Mouse (Mus musculus): ENCODE data around the gene Tnni3.

The Tnni3 gene

DNA sequence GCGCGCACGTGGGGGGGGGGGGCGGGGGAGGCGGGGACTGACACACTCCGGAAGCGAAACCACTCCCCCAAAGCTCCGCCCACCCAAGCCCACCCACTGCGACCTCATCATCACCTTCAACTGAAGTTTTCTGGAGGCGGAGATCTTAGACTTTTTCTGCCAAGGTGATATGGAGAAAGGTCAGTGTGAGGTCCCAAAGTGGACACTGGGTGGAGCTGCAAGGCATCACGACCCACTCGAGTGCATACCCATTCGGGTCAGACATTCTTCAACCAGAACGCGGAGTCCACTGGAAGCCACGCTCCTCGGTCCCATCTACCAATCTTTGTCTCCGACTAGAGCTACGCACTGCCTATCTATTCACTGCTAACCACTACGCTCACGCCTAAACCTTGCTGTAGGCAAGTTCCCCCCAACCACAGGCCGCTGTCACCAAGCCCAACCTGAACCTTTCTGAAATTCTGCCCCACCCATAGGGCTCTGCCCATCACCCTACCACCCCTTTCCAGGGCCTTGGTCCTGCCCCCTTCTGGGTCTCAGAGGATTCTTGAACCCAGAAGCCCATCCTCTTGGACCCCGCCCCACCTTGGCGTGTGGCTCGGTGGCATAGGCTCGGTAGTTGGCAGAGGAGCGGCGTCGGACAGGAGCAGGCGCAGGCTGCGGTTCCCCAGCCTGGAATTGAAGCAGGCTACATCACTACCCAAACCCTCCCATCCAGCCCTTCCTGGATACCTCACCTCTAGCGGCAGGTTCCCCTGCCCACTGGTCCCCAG lies 2.6 kb downstream of the Tnni3 start:
- DNase-seq (ENCODE audit: low read depth): no peak

DNA sequence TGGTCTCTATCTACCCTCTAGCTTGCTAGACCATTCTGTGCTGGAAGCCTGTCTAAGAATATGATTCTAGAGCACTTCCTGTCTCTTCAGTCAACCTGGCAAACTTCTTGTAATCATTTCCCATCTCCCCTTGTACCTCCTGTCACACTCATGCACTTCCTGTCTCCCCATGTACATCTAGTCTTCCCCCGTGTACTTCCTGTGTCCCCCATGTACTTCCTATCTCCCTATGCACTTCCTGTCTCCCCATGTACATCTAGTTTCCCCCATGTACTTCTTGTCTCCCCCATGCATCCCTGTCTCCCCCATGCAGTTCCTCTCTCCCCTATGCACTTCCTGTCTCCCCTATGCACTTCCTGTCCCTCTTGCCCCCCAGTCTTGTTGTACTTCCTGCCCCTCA lies 5.5 kb downstream of the Tnni3 start:
- DNase-seq (ENCODE audit: low read depth): no peak

DNA sequence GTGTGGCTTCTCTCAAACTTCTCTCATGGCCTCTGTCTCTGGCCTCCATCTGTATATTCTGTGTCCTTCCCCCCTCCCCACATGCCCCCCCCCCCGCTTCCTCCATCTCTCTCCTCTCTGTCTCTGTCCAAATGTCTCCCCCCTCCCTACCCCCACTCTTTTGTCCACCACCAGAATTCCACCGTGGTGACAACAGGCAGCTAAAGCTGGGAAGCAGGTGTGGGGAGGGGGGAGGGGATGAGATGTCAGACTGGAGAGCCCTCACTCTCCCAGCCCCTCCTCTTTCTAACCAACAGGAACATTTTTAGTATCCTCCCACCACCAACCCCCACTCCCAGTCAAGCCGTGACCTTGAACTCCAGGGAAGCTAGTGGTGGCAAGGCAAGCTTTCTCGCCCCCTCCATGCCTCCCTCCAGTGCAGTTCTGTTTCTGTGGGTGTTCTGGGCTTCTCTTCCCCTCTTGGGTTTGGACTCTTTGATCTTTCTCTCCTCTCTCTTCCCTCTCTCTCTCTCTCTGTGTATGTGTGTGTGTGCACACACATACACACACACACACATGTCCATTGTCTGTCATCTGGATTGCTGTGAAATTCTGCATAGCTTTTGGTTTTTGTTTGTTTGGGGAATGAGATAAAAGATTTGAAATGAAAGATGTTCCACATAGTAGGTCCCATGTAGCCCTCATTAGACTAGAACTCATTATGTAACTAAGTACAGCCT lies 7.5 kb downstream of the Tnni3 start, which contains the start of gene Tnnt1:
Gene Tnnt1 (minus strand): TSS at position 51 of the 719 bp plus-strand sequence.
- no peak for DNase-seq (ENCODE audit: low read depth)

DNA sequence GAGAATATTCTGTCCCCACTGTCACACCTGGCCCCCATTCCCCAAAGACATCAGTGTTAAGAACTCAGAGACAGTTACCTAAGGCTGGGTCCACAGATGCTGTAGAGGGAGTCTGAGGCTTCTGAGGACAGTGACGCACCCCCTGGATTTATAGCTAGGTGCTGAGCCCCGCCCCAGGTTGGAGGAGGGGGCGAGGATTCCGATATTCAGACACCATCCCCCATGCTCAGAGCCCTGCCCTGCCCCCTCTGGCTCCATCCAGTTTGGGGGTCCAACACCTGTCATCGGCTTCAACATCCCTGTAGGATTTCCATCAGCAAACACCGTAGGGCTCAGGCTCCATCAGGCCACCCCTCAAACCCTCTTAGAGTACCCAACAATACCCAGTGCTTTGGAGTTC lies 8.2 kb downstream of the Tnni3 start:
- no peak for DNase-seq (ENCODE audit: low read depth)

DNA sequence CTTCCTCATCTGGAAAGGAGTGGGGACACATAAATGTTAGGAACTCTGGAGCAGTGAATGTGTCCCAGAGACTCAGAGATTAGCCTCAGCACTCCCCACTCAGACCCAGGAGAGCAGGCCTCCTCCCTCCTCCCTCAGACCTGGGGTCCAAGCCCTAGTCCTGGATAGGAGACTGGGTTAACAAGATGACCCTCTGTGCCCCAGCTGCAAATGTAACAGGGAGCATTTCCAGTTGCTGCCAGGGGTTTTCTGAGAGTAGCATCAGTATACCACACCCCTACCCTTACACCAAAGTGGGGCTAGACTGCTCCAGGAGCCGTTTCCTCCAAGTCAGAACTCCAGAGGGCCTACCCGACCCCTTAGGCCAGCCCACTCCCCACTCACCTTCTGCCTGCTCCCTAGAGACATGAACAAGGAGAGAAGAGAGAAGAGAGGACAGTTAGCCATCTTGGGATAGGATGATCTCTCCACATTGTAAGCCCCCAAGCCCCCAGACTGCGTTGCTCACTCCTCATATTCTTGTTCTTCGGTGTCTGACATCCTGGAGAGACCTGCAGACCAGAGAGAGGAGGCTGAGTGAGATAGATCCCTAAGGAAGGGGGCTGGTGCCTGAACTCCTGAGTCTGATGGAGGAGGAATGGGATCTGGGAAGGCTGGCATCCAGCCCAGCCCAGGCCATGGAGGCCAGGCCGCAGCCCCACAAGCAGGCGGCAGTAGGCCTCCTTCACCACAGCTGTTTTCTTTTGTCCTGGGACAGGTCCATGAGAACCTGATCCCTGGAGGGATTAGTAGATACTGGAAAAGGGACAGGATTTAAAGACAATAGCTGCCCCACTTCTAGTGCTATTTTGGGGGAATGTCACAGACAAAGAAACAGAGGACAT lies 10.0 kb downstream of the Tnni3 start:
- DNase-seq (ENCODE audit: low read depth): no peak

DNA sequence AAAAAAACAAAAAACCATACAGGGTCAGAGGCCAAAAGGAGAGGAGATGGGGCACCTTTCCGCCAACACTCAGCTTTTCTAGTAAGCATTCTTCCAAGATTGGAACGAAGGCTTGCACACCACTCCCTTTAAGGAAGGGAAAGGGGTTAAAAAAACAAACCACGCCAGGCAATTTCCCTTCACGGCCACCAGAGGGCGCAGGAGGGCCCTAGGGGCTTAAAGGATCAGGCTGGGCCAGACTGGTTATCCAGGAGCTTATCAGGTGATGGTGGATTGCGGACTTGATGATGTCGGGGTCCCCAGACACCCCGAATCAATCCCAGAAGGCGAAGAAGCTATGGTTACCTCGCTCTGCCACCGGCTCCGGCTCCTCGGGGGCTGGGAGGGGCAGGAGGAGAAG lies 10.8 kb downstream of the Tnni3 start:
- peak; percentile 56 for DNase-seq (ENCODE audit: low read depth)

DNA sequence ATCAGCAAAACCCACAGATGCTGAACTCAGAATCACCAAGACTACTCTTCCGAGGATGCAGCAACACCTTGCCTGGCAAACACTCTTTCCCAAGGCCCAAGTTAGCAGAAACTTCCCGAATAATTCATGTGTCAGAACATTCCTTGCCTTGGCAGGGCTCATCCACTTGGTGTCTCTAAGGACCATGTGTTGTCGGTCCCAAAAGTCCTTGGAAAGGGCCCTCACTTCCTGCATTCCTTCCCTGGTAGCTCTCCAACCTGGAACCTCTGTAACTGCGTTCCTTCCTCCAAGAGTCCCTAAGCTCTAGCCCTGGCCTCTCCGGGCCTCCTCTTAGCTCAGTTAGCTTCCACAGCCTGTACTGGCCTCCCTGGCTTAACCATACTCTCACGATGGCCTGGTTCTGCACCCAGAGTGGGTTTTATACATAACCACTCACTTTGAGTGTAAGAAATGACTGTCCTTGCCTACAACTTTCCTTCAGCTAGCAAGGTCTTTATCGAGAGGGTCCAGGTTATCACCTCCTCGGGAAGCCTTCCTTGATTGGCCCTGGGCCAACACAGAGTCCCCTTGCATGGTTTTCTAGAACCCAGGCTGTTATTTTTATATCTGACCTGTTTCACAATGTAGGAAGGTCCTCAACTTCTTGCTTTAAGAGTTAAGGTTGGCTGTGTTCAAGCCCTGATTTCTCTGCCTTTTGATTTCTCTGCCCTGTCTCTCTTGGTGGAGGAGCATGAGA lies 12.4 kb downstream of the Tnni3 start:
- no peak for DNase-seq (ENCODE audit: low read depth)

DNA sequence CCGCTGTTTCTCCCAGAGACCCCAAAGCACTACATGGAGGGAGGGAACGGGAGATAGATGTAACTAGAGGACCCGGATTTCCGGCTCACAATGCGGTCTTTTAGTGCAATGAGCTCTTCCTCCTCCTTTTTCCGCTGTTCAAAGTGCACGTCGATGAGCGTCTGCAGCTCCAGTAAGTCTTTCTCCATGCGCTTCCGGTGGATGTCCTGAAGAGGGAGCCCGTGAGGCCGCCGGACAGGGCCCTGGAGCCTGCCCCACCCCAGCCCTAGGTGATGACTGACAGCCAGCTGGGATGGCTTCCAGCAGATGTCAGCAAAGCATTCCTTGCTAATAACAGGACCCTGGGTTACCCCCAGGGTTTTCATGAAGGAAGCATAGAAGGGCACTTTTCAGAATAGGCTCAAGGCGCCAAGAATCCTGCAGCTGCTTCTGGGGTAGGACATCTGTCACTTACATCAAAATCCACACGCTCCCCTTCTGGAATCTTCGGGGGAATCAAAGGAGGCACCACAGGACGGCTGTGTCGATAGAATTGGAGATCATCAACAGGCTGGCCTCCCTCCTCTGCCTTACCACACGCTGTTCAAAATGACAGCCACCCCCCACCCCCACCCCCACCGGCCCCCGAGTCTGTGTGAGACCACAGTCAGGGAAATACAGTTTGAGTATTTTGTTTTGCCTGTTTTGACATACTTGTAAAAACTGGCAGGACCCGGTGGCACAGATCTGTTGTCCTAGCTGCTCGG lies 14.0 kb downstream of the Tnni3 start:
- peak; percentile 68 for DNase-seq (ENCODE audit: low read depth)

DNA sequence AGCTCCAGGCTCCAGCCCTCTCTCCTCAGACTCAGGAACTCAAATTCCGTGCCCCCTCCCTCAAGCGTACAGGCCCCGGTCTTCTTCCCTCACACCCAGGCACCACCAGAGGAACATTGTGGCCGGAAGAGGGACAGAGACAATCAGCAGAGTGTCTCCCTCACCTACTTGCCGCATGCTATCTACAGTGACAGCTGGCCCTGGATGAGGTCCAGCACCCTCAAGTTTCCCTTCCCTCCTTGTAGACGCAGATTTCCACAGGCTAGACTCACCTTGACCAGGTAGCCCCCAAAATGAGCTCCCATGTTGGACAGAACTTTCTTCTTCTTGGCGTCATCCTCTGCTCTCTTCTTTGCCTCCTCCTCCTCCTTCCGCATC lies 15.3 kb downstream of the Tnni3 start:
- no peak for DNase-seq (ENCODE audit: low read depth)

DNA sequence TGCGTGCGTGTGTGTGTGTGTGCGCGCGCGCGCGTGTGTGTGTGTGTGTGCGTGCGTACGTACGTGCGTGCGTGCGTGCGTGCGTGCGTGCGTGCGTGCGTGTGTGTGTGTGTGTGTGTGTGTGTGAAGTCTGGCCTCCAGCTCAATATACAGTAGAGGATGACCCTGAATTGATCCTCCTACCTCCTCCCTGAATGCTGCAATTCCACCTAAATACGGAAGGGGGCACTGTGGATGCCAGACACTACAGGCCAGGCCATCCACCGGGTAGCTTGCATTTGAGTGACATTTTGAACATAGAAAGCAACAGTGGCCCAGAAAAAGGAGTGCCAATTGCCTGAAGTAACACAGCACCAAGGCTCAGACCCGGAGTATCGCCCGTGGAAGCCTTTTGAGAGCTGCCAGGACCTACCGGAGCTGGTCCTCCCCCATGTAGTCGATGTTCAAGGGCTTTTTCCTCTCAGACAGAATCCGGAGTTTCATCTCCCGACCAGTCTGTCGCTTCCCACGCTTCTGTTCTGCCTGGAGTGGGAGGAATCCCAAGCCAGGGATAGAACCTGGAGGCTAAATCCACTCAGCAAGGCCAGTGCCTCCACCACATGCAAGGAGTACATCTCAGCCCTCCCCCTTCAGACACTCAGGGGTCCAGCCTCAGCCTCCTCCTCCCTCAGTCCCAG lies 15.8 kb downstream of the Tnni3 start:
- no peak for DNase-seq (ENCODE audit: low read depth)

DNA sequence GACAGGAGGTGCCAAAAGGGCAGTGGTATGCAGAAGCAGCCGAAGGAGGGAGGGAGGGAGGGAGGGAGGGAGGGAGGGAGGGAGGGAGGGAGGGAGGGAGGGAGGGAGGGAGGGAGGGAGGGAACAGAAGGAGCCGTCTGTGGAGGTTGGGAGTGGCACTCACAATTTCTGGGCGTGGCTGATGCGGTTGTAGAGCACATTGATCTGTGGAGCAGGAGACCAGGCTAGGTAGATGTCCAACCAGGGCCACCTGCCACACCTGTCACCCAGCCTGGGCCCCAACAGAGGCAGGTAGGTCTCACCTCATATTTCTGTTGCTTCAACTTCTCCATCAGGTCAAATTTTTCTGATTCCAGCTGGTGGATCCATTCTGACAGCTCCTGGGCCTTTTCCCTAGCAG lies 16.8 kb downstream of the Tnni3 start:
- DNase-seq (ENCODE audit: low read depth): no peak

DNA sequence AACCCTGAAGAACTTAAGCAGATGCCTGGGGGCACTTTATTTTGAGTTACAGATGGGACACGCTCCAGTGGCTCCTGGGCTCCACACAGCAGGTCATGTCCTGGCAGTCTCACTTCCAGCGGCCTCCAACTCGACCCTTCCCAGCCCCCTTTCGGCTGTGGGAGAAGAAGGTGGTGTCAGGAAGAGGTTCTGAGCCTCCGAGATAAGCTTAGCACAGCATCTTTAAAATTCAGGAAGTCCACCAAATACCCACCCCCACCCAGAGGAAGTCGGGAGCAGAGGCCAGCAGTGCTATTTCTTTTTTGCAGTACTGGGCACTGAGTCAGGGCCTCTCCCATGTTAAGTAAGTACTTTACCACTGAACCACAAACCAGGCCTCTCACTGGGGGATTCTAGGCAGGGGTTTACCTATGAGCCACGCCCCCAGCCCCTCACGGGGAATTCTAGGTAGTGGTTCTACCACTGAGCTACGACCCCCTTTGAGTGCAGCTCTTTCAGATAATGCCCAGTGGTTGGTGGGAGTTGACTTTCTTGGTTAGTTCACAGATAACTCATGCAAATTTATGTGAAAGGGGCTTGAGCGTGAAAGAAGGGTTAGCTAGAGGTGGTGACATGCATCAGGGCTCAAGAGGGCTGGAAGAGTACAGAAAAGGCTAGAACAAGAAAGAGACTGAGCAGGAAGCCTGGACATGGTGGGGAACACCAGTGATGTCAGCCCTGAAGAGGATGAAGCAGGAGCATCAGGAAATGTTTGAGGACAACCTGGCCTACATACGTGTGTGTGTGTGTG lies 19.2 kb downstream of the Tnni3 start:
- no peak for DNase-seq (ENCODE audit: low read depth)

DNA sequence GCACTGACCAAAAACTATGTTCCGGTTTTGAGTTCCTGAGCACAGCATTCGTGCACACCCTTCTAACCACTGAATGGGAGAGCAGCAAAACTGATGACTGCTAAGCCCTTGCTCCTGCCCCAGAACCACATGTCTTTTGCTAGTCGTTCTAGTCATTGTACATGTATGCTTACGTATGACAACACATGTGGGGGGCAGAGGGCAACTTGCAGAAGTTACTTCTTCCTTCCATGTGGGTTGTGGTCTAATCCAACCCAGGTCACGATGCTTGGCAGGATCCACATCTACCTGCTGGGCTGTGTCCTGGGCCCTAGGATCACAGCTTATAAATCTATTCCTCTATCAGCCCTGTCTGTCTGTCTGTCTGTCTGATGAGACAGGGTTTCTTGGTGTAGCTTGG lies 20.2 kb downstream of the Tnni3 start:
- no peak for DNase-seq (ENCODE audit: low read depth)

DNA sequence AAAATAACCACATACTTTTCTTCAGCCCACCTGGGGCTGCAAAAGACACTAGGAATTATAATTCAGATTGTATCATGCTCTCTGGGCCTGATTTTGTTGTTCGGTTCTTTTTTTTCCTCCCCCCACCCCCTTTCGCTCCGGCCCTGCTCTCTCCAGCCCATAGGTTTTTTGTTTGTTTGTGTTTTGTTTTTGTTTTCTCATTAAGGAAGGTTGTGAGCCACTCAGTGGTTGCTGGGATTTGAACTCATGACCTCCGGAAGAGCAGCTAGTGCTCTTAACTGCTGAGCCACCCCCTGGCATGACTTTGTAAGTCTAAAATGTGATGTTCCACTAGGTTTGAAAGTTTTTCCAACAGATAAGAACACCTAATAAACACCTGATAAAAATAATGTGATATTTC lies 20.9 kb downstream of the Tnni3 start:
- no peak for DNase-seq (ENCODE audit: low read depth)

DNA sequence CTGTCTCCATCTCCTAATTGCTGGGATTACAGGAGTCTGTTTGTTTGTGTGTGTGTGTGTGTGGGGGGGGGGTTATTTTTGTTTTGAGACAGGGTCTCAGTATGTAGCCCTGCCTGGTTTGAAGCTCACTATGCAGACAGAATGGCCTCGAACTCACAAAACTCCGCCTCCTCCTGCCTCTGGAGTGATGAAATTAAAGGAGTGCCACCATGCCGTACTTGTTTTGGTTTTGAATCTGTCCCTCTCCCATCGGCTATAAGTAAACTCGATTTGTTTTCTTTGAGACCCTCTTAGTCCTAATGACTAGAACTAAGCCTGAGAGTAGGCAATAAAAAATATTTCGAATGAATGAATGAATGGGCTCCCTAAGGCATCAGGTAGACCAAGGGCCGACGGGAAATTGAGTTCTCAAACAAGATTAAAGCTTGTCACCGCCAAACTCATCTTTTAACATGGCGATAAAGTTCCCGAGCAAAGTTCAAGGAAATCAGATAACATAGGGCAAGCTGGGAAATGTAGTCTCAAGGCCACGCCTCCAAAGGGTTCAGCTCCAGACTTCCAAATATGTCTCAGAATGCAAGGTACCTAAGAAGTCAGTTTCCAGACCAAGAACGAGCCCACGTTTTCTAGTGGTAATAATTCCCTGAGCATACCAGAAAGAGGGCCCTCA lies 21.5 kb downstream of the Tnni3 start:
- peak; percentile 72 for DNase-seq (ENCODE audit: low read depth)

DNA sequence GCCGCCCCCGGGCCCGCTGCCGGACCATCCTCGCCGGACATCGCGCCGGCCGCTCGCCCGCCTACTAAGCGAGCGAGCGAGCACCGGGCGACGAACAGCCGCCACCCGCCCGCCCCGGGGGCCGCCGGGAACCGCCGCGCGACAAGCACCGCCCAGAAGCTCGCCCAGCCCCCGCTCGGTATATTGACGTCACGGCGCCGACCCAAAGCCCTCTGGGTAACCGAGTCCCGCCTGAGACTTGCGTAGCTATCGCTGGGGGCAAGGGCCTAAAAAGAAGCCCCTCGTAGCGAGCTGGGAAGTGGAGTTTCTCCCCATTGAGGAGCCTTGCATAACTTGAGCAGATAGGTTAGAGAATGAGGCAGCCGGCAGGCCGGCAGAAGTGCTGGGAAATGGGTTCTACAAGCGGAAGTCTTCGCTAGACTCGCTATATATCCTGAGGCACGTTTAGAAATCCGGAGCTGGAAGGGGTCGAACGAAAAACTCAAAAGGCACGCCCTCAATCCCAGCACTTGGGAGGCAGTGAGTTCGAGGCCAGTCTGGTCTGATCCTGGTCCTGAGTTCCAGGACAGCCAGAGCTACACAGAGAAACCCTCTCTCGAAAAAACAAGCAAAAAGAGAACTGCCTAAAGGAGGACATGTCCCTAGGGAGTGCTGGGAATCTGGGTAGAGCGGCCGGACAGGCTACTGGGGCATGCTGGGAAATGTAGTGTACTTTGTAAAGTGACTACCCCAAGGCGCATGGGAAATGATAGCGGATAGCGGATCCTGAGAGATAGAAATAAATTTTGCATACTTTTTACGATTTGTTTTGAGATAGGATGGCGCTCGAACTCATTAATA lies 22.3 kb downstream of the Tnni3 start, which contains the start of gene Ppp1r12c:
Gene Ppp1r12c (minus strand): TSS at position 123 of the 840 bp plus-strand sequence.
- DNase-seq (ENCODE audit: low read depth): peak; percentile 81

DNA sequence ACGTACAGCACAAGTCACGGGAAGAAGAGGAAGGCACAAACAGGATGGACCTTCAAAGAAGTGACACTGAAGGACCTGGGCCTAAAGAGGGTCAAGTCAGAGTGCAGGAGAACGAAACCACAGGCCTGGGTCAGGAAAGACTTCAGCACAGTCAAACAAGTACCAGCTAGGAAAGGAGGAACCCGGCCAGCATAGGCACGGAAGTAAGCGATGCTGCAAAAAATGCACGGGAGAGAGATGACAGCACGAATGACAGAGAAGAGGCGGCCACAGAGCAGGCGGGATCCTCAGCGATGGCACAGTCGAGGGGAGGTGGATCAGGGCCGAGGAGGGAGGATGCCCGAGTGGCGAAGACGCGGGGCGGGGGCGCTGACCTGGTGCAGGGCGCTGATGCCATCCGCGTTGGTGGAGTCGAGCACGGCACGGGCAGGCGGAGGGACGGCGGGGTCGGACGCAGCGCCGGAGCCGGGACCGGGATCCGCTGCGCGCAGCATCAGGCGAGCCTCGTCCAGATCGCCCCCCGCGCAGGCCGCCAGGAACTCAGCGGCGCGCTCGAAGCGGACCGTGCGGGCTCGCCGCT lies 23.0 kb downstream of the Tnni3 start:
- no peak for DNase-seq (ENCODE audit: low read depth)

DNA sequence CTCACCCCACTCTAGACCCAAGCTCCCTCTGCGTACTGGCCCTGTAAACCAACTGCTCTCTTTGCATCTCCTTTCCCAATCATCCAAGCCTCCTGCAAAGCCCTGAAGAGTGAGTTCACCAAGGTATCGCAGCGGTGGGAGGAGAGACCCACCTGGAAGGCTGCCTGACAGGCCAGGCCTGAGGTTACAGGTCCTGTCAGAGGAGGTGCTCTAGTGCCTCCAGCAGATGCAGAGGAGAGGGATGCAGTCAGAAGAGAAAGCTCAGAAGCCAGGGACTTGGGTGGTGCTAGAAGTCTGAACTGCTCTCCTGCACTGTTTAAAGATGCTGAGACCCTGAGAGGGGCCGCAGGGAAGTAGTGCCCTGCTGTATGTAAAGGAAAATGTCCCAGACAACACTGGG lies 25.0 kb downstream of the Tnni3 start:
- no peak for DNase-seq (ENCODE audit: low read depth)
